Mouse (Mus musculus): ENCODE data around the gene Nxpe4.
"Not testable (repeated sequence)": the region's sequence is repeated elsewhere in the genome, so short reads cannot be mapped to it uniquely, and the experiment has no call there.

Nxpe4 gene

GRCm38 (mm10) chr9:48239461-48239860 is 77.6 kb downstream of the Nxpe4 start:
- in situ Hi-C loops (cut with MboI; ENCODE audit: unreplicated experiment in 2 of 2), result no loop called here

- in situ Hi-C loops (cut with MboI; ENCODE audit: unreplicated experiment in 2 of 2), result no loop called here
These were observed 78.6 kb downstream of the Nxpe4 start for GRCm38 (mm10) chr9:48240431-48240830.

- in situ Hi-C loops (cut with MboI; ENCODE audit: unreplicated experiment in 2 of 2), result no loop called here
These were observed 80.0 kb downstream of the Nxpe4 start for GRCm38 (mm10) chr9:48241791-48242190.

- in situ Hi-C loops (cut with MboI; ENCODE audit: unreplicated experiment in 2 of 2), result no loop called here
These were observed 80.9 kb downstream of the Nxpe4 start for GRCm38 (mm10) chr9:48242756-48243155.

GRCm38 (mm10) chr9:48244175-48244574 is 82.4 kb downstream of the Nxpe4 start:
- in situ Hi-C loops (cut with MboI; ENCODE audit: unreplicated experiment in 2 of 2), result no loop called here

GRCm38 (mm10) chr9:48245525-48245924 is 83.7 kb downstream of the Nxpe4 start:
- in situ Hi-C loops (cut with MboI; ENCODE audit: unreplicated experiment in 2 of 2), result no loop called here

- in situ Hi-C loops (cut with MboI; ENCODE audit: unreplicated experiment in 2 of 2), result no loop called here
These were observed 85.5 kb downstream of the Nxpe4 start for GRCm38 (mm10) chr9:48247276-48247675.

- in situ Hi-C loops (cut with MboI; ENCODE audit: unreplicated experiment in 2 of 2), result no loop called here
These were observed 90.4 kb downstream of the Nxpe4 start for GRCm38 (mm10) chr9:48252236-48252635.

GRCm38 (mm10) chr9:48257001-48257400 is 95.2 kb downstream of the Nxpe4 start:
- in situ Hi-C loops (cut with MboI; ENCODE audit: unreplicated experiment in 2 of 2), result no loop called here

- in situ Hi-C loops (cut with MboI; ENCODE audit: unreplicated experiment in 2 of 2), result no loop called here
These were observed 96.1 kb downstream of the Nxpe4 start for GRCm38 (mm10) chr9:48257741-48258423.

GRCm38 (mm10) chr9:48264616-48265015 is 102.8 kb downstream of the Nxpe4 start:
- in situ Hi-C loops (cut with MboI; ENCODE audit: unreplicated experiment in 2 of 2), result no loop called here

- in situ Hi-C loops (cut with MboI; ENCODE audit: unreplicated experiment in 2 of 2), result no loop called here
These were observed 103.7 kb downstream of the Nxpe4 start for GRCm38 (mm10) chr9:48265491-48265890.

- in situ Hi-C loops (cut with MboI; ENCODE audit: unreplicated experiment in 2 of 2), result no loop called here
These were observed 104.6 kb downstream of the Nxpe4 start for GRCm38 (mm10) chr9:48266286-48267027.

GRCm38 (mm10) chr9:48267028-48267441 is 105.2 kb downstream of the Nxpe4 start:
- in situ Hi-C loops (cut with MboI; ENCODE audit: unreplicated experiment in 2 of 2), result no loop called here

GRCm38 (mm10) chr9:48267960-48268359 is 106.1 kb downstream of the Nxpe4 start:
- in situ Hi-C loops (cut with MboI; ENCODE audit: unreplicated experiment in 2 of 2), result no loop called here

GRCm38 (mm10) chr9:48276831-48277230 is 115.0 kb downstream of the Nxpe4 start:
- in situ Hi-C loops (cut with MboI; ENCODE audit: unreplicated experiment in 2 of 2), result no loop called here

- in situ Hi-C loops (cut with MboI; ENCODE audit: unreplicated experiment in 2 of 2), result no loop called here
These were observed 122.4 kb downstream of the Nxpe4 start for GRCm38 (mm10) chr9:48284221-48284620.

GRCm38 (mm10) chr9:48290281-48290680 is 128.5 kb downstream of the Nxpe4 start:
- in situ Hi-C loops (cut with MboI; ENCODE audit: unreplicated experiment in 2 of 2), result no loop called here

- in situ Hi-C loops (cut with MboI; ENCODE audit: unreplicated experiment in 2 of 2), result no loop called here
These were observed 132.9 kb downstream of the Nxpe4 start for GRCm38 (mm10) chr9:48294754-48295153.

- in situ Hi-C loops (cut with MboI; ENCODE audit: unreplicated experiment in 2 of 2), result no loop called here
These were observed 137.2 kb downstream of the Nxpe4 start for GRCm38 (mm10) chr9:48298983-48299382.

- in situ Hi-C loops (cut with MboI; ENCODE audit: unreplicated experiment in 2 of 2), result not testable (repeated sequence)
These were observed 141.7 kb downstream of the Nxpe4 start for GRCm38 (mm10) chr9:48303564-48303963.

- in situ Hi-C loops (cut with MboI; ENCODE audit: unreplicated experiment in 2 of 2), result no loop called here
These were observed 149.4 kb downstream of the Nxpe4 start for GRCm38 (mm10) chr9:48311241-48311640.
